8 mouse cellular contexts compared by ENCODE assay signal in the genomic region with DNA sequence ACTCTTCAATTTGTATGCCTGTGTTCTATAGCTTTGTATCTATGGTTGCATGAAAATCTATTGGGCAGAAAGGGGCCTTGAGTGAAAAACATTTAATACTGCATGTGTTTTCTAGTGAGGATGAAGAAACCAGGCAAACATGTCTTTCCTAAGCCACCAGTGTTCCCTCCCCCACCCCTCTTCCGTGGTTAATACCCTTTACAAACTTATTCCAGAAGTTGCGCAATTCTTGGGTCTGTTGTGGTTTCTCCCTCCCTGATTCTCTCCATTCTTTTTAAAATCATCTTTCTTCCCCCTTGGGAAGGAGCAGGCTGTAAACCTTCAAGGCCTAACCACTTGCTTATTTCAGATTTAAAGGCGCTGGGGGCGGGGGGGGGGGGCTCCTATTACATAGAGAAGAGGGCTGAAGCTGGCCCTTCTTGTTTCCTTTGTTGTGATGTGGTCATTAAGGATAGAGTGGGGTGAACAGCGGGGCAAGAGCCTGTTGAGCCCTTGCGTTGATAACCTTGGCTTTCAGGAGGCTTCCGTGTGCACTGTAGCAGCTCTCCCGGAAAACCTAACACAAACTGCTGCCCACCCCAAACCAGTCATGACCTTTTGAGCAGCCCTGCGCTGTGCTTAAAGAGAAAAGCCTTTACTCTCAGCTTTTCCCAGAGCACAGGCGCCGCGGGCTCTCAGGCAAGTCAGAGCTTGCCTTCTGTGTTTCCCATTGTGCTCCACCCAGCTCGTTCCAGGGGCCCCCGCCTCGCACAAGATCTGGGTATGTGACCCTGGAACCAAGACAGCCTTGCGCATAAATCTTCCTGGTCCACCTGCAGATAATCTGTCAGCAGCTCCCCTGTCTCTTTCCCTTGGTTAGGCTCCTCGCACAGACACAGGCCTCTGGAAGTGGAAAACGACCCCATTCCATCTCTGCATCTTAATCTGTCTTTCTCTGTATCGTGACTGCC.
DNase-seq lines count a peak whose midpoint lies in the region; ATAC-seq lines count a peak whose summit lies in the region.

No protein-coding gene starts in this region.

- 29% methylated on average over 19 of the region's 19 CpGs for WGBS in heart, embryonic 11.5 days (ENCODE audit: insufficient replicate concordance)
- WGBS in limb, embryonic 12.5 days, result 6% methylated on average over 19 of the region's 19 CpGs
- 6% methylated on average over 19 of the region's 19 CpGs for WGBS in midbrain, embryonic 14.5 days

- peak; percentile 55 for DNase-seq in ZHBTc4 (ENCODE audit: low read depth, low spot score)
- peak; percentile 61 for DNase-seq in embryo, embryonic 11.5 days (ENCODE audit: low read depth, low spot score)
- DNase-seq in midbrain, embryonic 14.5 days, result peak; percentile 67
- DNase-seq in spleen, adult 18-20 months, result no peak
- no peak for DNase-seq in right cerebral cortex, postnatal 36 days (ENCODE audit: low spot score in 2 of 2)

- peak overlapping the region; percentile 23; the same call in 1 of the 2 replicates for H3K9ac ChIP-seq in heart, embryonic 11.5 days (ENCODE audit: low read depth, low read length)
- H3K9ac ChIP-seq in limb, embryonic 12.5 days (replicated peaks), result no peak overlapping the region
- peak overlapping the region; percentile 32 for H3K9ac ChIP-seq in midbrain, embryonic 14.5 days (replicated peaks; ENCODE audit: low read length)

- peak overlapping the region; percentile 12; the same call in 1 of the 2 replicates for H3K4me3 ChIP-seq in heart, embryonic 11.5 days (ENCODE audit: low read depth, low read length)
- H3K4me3 ChIP-seq in limb, embryonic 12.5 days (replicated peaks), result no peak overlapping the region
- H3K4me3 ChIP-seq in midbrain, embryonic 14.5 days (replicated peaks; ENCODE audit: low read depth, low read length), result no peak overlapping the region

- peaks cover 20% of the 10 kb centered on the region for H3K4me1 ChIP-seq in heart, embryonic 11.5 days (ENCODE audit: control insufficient read depth, insufficient read depth, low read length)
- peaks cover 49% of the 10 kb centered on the region for H3K4me1 ChIP-seq in limb, embryonic 12.5 days (replicated peaks)
- H3K4me1 ChIP-seq in midbrain, embryonic 14.5 days (ENCODE audit: control insufficient read depth, insufficient read depth, low read length), result peaks cover 51% of the 10 kb centered on the region

- no peaks in the 10 kb centered on the region for H3K9me3 ChIP-seq in heart, embryonic 11.5 days (replicated peaks; ENCODE audit: control insufficient read depth, low read length)
- no peaks in the 10 kb centered on the region for H3K9me3 ChIP-seq in limb, embryonic 12.5 days
- H3K9me3 ChIP-seq in midbrain, embryonic 14.5 days (ENCODE audit: control insufficient read depth, low read length), result no peaks in the 10 kb centered on the region

- H3K27me3 ChIP-seq in heart, embryonic 11.5 days (ENCODE audit: control insufficient read depth, insufficient read depth, low read length), result no peaks in the 10 kb centered on the region
- H3K27me3 ChIP-seq in limb, embryonic 12.5 days, result no peaks in the 10 kb centered on the region
- no peaks in the 10 kb centered on the region for H3K27me3 ChIP-seq in midbrain, embryonic 14.5 days (ENCODE audit: control insufficient read depth, insufficient read depth, low read length)

- H3K4me2 ChIP-seq in heart, embryonic 11.5 days, result peak overlapping the region; percentile 42
- H3K4me2 ChIP-seq in limb, embryonic 12.5 days, result peak overlapping the region; percentile 41
- peak overlapping the region; percentile 33 for H3K4me2 ChIP-seq in midbrain, embryonic 14.5 days (ENCODE audit: low read length)

- ATAC-seq in heart, embryonic 11.5 days (replicated peaks; ENCODE audit: insufficient number of reproducible peaks, low FRiP score, low TSS enrichment), result peak; percentile 59; the same call in 1 of the 2 replicates
- ATAC-seq in limb, embryonic 12.5 days (ENCODE audit: insufficient number of reproducible peaks, insufficient read depth, low FRiP score, low TSS enrichment, low read depth), result peak; percentile 74
- ATAC-seq in midbrain, embryonic 14.5 days (ENCODE audit: low FRiP score, low TSS enrichment), result peak; percentile 43; the same call in 1 of the 2 replicates
- ATAC-seq in megakaryocyte-erythroid progenitor cell, adult 5-6 weeks (replicated peaks; ENCODE audit: low FRiP score, low TSS enrichment, poor library complexity, severe bottlenecking), result no peak

- peak overlapping the region; percentile 86 for H3K27ac ChIP-seq in heart, embryonic 11.5 days (ENCODE audit: low read depth, low read length)
- H3K27ac ChIP-seq in limb, embryonic 12.5 days, result peak overlapping the region; percentile 87
- H3K27ac ChIP-seq in midbrain, embryonic 14.5 days (replicated peaks; ENCODE audit: low read depth, low read length), result peak overlapping the region; percentile 84

- H3K36me3 ChIP-seq in heart, embryonic 11.5 days (ENCODE audit: control insufficient read depth, insufficient read depth, low read length), result no peaks in the 10 kb centered on the region
- 0 out of 2 replicates have a peak, but pooled peaks cover 2% of the 10 kb centered on the region for H3K36me3 ChIP-seq in limb, embryonic 12.5 days
- H3K36me3 ChIP-seq in midbrain, embryonic 14.5 days (ENCODE audit: control insufficient read depth, insufficient read depth, low read length), result no peaks in the 10 kb centered on the region

Comparison
In these comparisons a context has a peak if more than half of its experiments do, and no peak if none do; other contexts are left out.
1. DNase-seq: peak in ZHBTc4 (single experiment), embryo, embryonic 11.5 days (single experiment) and midbrain, embryonic 14.5 days (single experiment); none in spleen, adult 18-20 months (0 of 2) and right cerebral cortex, postnatal 36 days (0 of 2).
2. Peak in every context shown above with its lines, with median percentiles within 50 percentile points of each other: H3K27ac ChIP-seq and H3K4me2 ChIP-seq.